Mouse (Mus musculus): ENCODE measurements around the gene Immp2l. TPM values are rescaled to one million over a fixed set of nuclear protein-coding genes. Genes with fewer than 3 reads are reported as not detected.

The Immp2l gene
- polyA plus RNA-seq, 2 experiments = 4.3 to 11.2 TPM

DNA sequence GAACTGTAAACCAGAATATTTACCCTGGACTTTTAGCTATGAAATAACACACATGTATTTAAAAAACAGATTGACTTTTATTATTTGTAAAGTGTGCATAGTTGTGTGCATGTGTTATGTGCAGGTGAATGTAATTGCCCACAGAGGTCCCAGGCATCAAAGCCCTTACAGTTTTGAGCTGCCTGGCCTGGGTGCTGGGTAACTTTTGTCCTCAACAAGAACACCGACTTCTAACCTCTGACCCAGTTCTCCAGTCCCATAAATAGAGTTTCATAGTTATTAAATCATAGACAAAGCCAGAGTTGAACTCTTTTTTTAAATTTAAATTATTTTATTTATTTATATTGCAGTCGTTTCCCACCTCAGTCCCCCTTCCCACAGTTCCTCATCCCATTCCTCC lies 67.4 kb downstream of the Immp2l start:
- 57% methylated on average over 2 of the region's 2 CpGs for WGBS (ENCODE audit: insufficient replicate concordance)
- no peaks in the 10 kb centered on the region for H3K27me3 ChIP-seq (ENCODE audit: control insufficient read depth, insufficient read depth, low read length)
- no peaks in the 10 kb centered on the region for H3K36me3 ChIP-seq (replicated peaks; ENCODE audit: control insufficient read depth, insufficient read depth, low read depth)
- no peak overlapping the region for H3K9ac ChIP-seq (replicated peaks)
- no peak for ATAC-seq (ENCODE audit: insufficient read depth)
- H3K4me3 ChIP-seq (ENCODE audit: insufficient read depth in 1 of 2, low read depth in 2 of 2, low read length in 2 of 2) = no peak overlapping the region
- H3K4me2 ChIP-seq (ENCODE audit: low read depth) = no peak overlapping the region
- no peaks in the 10 kb centered on the region for H3K4me1 ChIP-seq (replicated peaks; ENCODE audit: control insufficient read depth in 2 of 2, insufficient read depth in 2 of 2, low read length in 1 of 2)
- TF ChIP-seq CTCF (IDR thresholded peaks at IDR 0.05; ENCODE audit: low read depth) (no peak), EP300 (IDR thresholded peaks at IDR 0.05; ENCODE audit: low read depth) (no peak)
- DNase-seq (ENCODE audit: low read depth in 3 of 3, low spot score in 3 of 3) = no peak
- H3K9me3 ChIP-seq (ENCODE audit: control insufficient read depth, low read length) = no peaks in the 10 kb centered on the region
- no peak overlapping the region for H3K27ac ChIP-seq

DNA sequence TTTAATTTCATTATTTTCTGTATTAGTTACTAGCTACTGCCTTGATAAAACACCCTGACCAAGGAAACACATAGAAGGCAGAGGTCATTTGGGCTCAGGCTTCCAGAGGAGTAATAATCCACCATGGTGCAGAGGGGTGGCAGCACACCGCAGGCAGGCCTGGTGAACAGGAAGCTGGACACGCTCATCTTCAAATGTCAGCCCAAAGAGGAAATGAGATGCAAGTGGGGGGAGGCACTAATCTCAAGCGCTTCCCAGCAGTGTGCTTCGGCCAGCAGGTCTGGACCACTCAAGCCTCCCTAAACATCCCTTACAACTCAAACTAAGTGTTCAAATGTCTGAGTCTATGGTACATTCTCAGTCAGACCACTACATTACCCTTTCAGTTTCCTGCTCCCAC lies 72.2 kb downstream of the Immp2l start:
- H3K36me3 ChIP-seq (replicated peaks; ENCODE audit: control insufficient read depth, insufficient read depth, low read depth) = no peaks in the 10 kb centered on the region
- H3K4me1 ChIP-seq (replicated peaks; ENCODE audit: control insufficient read depth in 2 of 2, insufficient read depth in 2 of 2, low read length in 1 of 2) = no peaks in the 10 kb centered on the region
- H3K27me3 ChIP-seq (ENCODE audit: control insufficient read depth, insufficient read depth, low read length) = no peaks in the 10 kb centered on the region
- no peak overlapping the region for H3K9ac ChIP-seq (replicated peaks)
- WGBS (ENCODE audit: insufficient replicate concordance) = 18% methylated on average over 4 of the region's 4 CpGs
- no peak overlapping the region for H3K27ac ChIP-seq
- no peaks in the 10 kb centered on the region for H3K9me3 ChIP-seq (ENCODE audit: control insufficient read depth, low read length)
- H3K4me2 ChIP-seq (ENCODE audit: low read depth) = no peak overlapping the region
- TF ChIP-seq CTCF (IDR thresholded peaks at IDR 0.05; ENCODE audit: low read depth) = no peak
- no peak for TF ChIP-seq EP300 (IDR thresholded peaks at IDR 0.05; ENCODE audit: low read depth)
- no peak overlapping the region for H3K4me3 ChIP-seq (ENCODE audit: insufficient read depth in 1 of 2, low read depth in 2 of 2, low read length in 2 of 2)
- ATAC-seq (ENCODE audit: insufficient read depth) (no peak), DNase-seq (ENCODE audit: low read depth in 3 of 3, low spot score in 3 of 3) (no peak)

DNA sequence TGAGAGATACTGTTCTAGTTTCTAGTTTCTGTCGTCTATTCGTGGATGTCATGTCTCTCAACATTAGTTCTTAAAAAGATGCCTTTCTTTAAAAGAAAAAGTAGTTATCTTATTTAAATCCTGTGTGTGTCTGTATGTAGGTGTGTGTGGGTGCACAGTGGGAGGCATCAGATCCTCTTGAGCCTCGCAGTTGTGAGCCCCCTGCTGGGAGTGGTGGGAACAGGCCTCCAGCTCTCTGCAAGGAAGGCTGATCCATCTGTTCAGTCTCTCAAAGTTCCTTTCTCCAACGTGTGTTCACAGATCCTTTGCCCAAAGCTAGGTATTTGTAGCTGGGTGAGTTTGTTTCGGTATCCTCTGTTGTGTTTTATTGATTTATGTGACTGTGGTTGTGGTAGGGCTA lies 73.5 kb downstream of the Immp2l start:
- TF ChIP-seq EP300 (IDR thresholded peaks at IDR 0.05; ENCODE audit: low read depth) = no peak
- TF ChIP-seq CTCF (IDR thresholded peaks at IDR 0.05; ENCODE audit: low read depth) = peak; percentile 93
- no peaks in the 10 kb centered on the region for H3K4me1 ChIP-seq (replicated peaks; ENCODE audit: control insufficient read depth in 2 of 2, insufficient read depth in 2 of 2, low read length in 1 of 2)
- peak in 2 of 3 experiments; percentile 38 to 40 for DNase-seq (ENCODE audit: low read depth in 3 of 3, low spot score in 3 of 3)
- no peaks in the 10 kb centered on the region for H3K9me3 ChIP-seq (ENCODE audit: control insufficient read depth, low read length)
- 26% methylated on average over 5 of the region's 5 CpGs for WGBS (ENCODE audit: insufficient replicate concordance)
- H3K27me3 ChIP-seq (ENCODE audit: control insufficient read depth, insufficient read depth, low read length) = no peaks in the 10 kb centered on the region
- H3K27ac ChIP-seq = no peak overlapping the region
- H3K36me3 ChIP-seq (replicated peaks; ENCODE audit: control insufficient read depth, insufficient read depth, low read depth) = no peaks in the 10 kb centered on the region
- no peak overlapping the region for H3K4me2 ChIP-seq (ENCODE audit: low read depth)
- H3K9ac ChIP-seq (replicated peaks) = no peak overlapping the region
- no peak overlapping the region for H3K4me3 ChIP-seq (ENCODE audit: insufficient read depth in 1 of 2, low read depth in 2 of 2, low read length in 2 of 2)
- peak; percentile 62; the same call in 1 of the 2 replicates for ATAC-seq (ENCODE audit: insufficient read depth)

DNA sequence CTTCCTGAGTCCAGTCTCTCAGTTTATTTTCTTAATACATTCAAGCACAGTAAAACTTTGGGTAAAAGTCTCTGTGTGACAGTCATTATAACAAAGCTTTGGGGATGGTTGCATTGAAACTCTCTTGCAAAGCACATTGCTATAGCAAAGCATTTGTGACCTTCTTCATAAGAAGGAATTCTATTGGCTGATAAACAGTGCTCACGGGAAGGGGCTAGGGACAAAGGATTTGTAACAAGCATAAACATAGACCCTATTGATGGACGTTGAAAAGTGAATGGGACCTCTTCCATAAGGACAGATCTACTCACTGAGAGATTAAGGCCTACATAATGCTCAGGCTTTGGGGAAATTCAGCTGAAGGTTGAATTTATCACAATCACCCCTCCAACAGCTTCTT lies 85.1 kb downstream of the Immp2l start:
- no peak overlapping the region for H3K27ac ChIP-seq
- H3K4me3 ChIP-seq (ENCODE audit: insufficient read depth in 1 of 2, low read depth in 2 of 2, low read length in 2 of 2) = no peak overlapping the region
- WGBS (ENCODE audit: insufficient replicate concordance) = 55% methylated on average over 2 of the region's 2 CpGs
- no peak overlapping the region for H3K9ac ChIP-seq (replicated peaks)
- H3K4me2 ChIP-seq (ENCODE audit: low read depth) = no peak overlapping the region
- H3K36me3 ChIP-seq (replicated peaks; ENCODE audit: control insufficient read depth, insufficient read depth, low read depth) = no peaks in the 10 kb centered on the region
- DNase-seq (ENCODE audit: low read depth in 3 of 3, low spot score in 3 of 3) = no peak
- no peak for TF ChIP-seq CTCF (IDR thresholded peaks at IDR 0.05; ENCODE audit: low read depth)
- TF ChIP-seq EP300 (IDR thresholded peaks at IDR 0.05; ENCODE audit: low read depth) = no peak
- H3K27me3 ChIP-seq (ENCODE audit: control insufficient read depth, insufficient read depth, low read length) = no peaks in the 10 kb centered on the region
- no peaks in the 10 kb centered on the region for H3K9me3 ChIP-seq (ENCODE audit: control insufficient read depth, low read length)
- peaks cover 8 to 9% of the 10 kb centered on the region in 2 experiments; a peak in 3 of 4 replicates for H3K4me1 ChIP-seq (replicated peaks; ENCODE audit: control insufficient read depth in 2 of 2, insufficient read depth in 2 of 2, low read length in 1 of 2)
- no peak for ATAC-seq (ENCODE audit: insufficient read depth)

DNA sequence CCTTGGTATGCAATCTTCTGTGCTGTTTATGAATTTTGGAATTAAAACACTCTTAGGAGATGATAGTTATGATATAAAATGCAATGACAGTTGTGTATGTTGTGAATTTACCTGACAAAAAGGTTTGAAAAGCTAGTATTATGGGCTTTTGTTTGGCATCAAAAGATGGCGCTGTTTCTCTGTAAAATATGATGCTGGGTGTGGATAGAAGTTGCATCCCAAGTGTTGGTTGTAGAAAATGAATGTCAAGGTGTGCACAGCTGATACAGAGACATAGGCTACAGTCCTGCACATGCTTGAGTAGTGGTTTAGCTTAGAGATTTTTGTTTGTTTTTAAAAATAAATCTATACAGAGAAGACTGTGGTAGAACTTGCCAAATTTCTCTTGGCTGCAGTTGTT lies 87.6 kb downstream of the Immp2l start:
- DNase-seq (ENCODE audit: low read depth in 3 of 3, low spot score in 3 of 3) (peak; percentile 61 to 76 (median 69)), ATAC-seq (ENCODE audit: insufficient read depth) (peak; percentile 83)
- H3K27ac ChIP-seq = peak overlapping the region; percentile 83; the same call in 1 of the 2 replicates

More for the DNA sequence above, 87.6 kb downstream of the Immp2l start:
- Histone ChIP-seq H3K9ac (replicated peaks) (no peak overlapping the region), H3K4me2 (ENCODE audit: low read depth) (peak overlapping the region; percentile 54), H3K36me3 (replicated peaks; ENCODE audit: control insufficient read depth, insufficient read depth, low read depth) (no peaks in the 10 kb centered on the region), H3K9me3 (ENCODE audit: control insufficient read depth, low read length) (no peaks in the 10 kb centered on the region), H3K27me3 (ENCODE audit: control insufficient read depth, insufficient read depth, low read length) (no peaks in the 10 kb centered on the region), H3K4me3 (ENCODE audit: insufficient read depth in 1 of 2, low read depth in 2 of 2, low read length in 2 of 2) (no peak overlapping the region), H3K4me1 (replicated peaks; ENCODE audit: control insufficient read depth in 2 of 2, insufficient read depth in 2 of 2, low read length in 1 of 2) (peaks cover 8 to 9% of the 10 kb centered on the region in 2 experiments; a peak in 3 of 4 replicates)
- WGBS (ENCODE audit: insufficient replicate concordance) = 14% methylated on average over 1 of the region's 1 CpGs
- TF ChIP-seq CTCF (IDR thresholded peaks at IDR 0.05; ENCODE audit: low read depth) (peak; percentile 63; the same call in 1 of the 2 replicates), EP300 (IDR thresholded peaks at IDR 0.05; ENCODE audit: low read depth) (peak; percentile 66)

Measured in liver, embryonic 14.5 days (tissue).